In genomic region chr17:68918228-68918627, GRCm38 (mm10) we compare ENCODE assay signal across 18 mouse cellular contexts.
DNase-seq lines count a peak whose midpoint lies in the region; ATAC-seq lines count a peak whose summit lies in the region.
"Had no signal": no experiment of that assay in that cellular context is flagged by ENCODE, and none has a peak within 500 bp of the region (broad histone marks: within the 10 kb centered on the region; RNA-seq: fewer than 3 reads in every experiment).

No protein-coding gene starts in this region.

- intact Hi-C loops in left cerebral cortex, postnatal 10 days (cut with DNase I), result no loop called here

- DNase-seq in frontal cortex, postnatal 14 days (ENCODE audit: low spot score in 2 of 2), result no peak
- DNase-seq in left cerebral cortex, adult 18-20 months (ENCODE audit: low spot score in 2 of 2), result peak; percentile 18 to 42
- DNase-seq in left cerebral cortex, postnatal 10 days (ENCODE audit: extremely low spot score in 1 of 2, low spot score in 2 of 2), result no peak
- peak; percentile 18 to 32 for DNase-seq in right cerebral cortex, adult 2 months (ENCODE audit: low spot score in 2 of 2)
- no peak for DNase-seq in right cerebral cortex, postnatal 10 days (ENCODE audit: low spot score in 2 of 2)
- DNase-seq in telencephalon, adult 2 months (ENCODE audit: low read depth, low spot score), result peak; percentile 50
- no peak for DNase-seq in kidney, adult 8-10 months
- DNase-seq: adrenal gland, adult 8-10 months; adrenal gland, postnatal 25 days; cerebellum, adult 18-20 months; cerebellum, adult 9-10 months; cerebellum, postnatal 14 days; gastrocnemius, postnatal 25 days; heart, adult 2 months had no signal

- peak; percentile 88 for ATAC-seq in frontal cortex, adult (ENCODE audit: low TSS enrichment)
- ATAC-seq: activated CD4-positive, CD25-positive, alpha-beta regulatory T cell, adult 4 months; forebrain, embryonic 13.5 days; forebrain, embryonic 16.5 days had no signal

Comparison
In these comparisons a context has a peak if more than half of its experiments do, and no peak if none do; other contexts are left out.
1. DNase-seq: peak in left cerebral cortex, adult 18-20 months (2 of 2), right cerebral cortex, adult 2 months (2 of 2) and telencephalon, adult 2 months (single experiment); none in frontal cortex, postnatal 14 days (0 of 2), left cerebral cortex, postnatal 10 days (0 of 2), right cerebral cortex, postnatal 10 days (0 of 2) and kidney, adult 8-10 months (0 of 2).